Mouse (Mus musculus) CH12F3 (cell line): ENCODE measurements around the gene Eepd1.

Source experiments
- in situ Hi-C: fragments of 300-500 bp; cut with MboI; formaldehyde crosslinking; loops from 2 replicates; pipeline ENCODE4 v1.14.3; 2020; ENCODE audit warnings: low sequenced_read_pairs

Eepd1 gene

GRCm38 (mm10) chr9:25531627-25532026, 50.3 kb downstream of the Eepd1 start:
- in situ Hi-C loops: no loop called here

- in situ Hi-C loops: no loop called here
These were observed 50.8 kb downstream of the Eepd1 start for GRCm38 (mm10) chr9:25532105-25532504.

GRCm38 (mm10) chr9:25535487-25535886, 54.1 kb downstream of the Eepd1 start:
- in situ Hi-C loops: no loop called here

GRCm38 (mm10) chr9:25539461-25539860, 58.1 kb downstream of the Eepd1 start:
- in situ Hi-C loops: no loop called here

- in situ Hi-C loops: no loop called here
These were observed 60.0 kb downstream of the Eepd1 start for GRCm38 (mm10) chr9:25541355-25541754.

GRCm38 (mm10) chr9:25545212-25545611, 63.9 kb downstream of the Eepd1 start:
- in situ Hi-C loops: no loop called here

GRCm38 (mm10) chr9:25549130-25550060, 68.0 kb downstream of the Eepd1 start:
- in situ Hi-C loops: no loop called here

- in situ Hi-C loops: no loop called here
These were observed 68.8 kb downstream of the Eepd1 start for GRCm38 (mm10) chr9:25550196-25550595.

GRCm38 (mm10) chr9:25552532-25552931, 71.2 kb downstream of the Eepd1 start:
- in situ Hi-C loops: no loop called here

GRCm38 (mm10) chr9:25554246-25554803, 73.0 kb downstream of the Eepd1 start:
- in situ Hi-C loops: no loop called here

GRCm38 (mm10) chr9:25555261-25555660, 73.9 kb downstream of the Eepd1 start:
- in situ Hi-C loops: no loop called here

GRCm38 (mm10) chr9:25556008-25556407, 74.7 kb downstream of the Eepd1 start:
- in situ Hi-C loops: no loop called here

- in situ Hi-C loops: no loop called here
These were observed 76.0 kb downstream of the Eepd1 start for GRCm38 (mm10) chr9:25557378-25557777.

- in situ Hi-C loops: no loop called here
These were observed 77.5 kb downstream of the Eepd1 start for GRCm38 (mm10) chr9:25558834-25559233.

GRCm38 (mm10) chr9:25560016-25560758, 78.8 kb downstream of the Eepd1 start:
- in situ Hi-C loops: no loop called here

GRCm38 (mm10) chr9:25561143-25561542, 79.8 kb downstream of the Eepd1 start:
- in situ Hi-C loops: no loop called here

GRCm38 (mm10) chr9:25563806-25564205, 82.5 kb downstream of the Eepd1 start:
- in situ Hi-C loops: no loop called here

GRCm38 (mm10) chr9:25567071-25567470, 85.7 kb downstream of the Eepd1 start:
- in situ Hi-C loops: no loop called here

- in situ Hi-C loops: no loop called here
These were observed 87.4 kb downstream of the Eepd1 start for GRCm38 (mm10) chr9:25568783-25569182.

- in situ Hi-C loops: no loop called here
These were observed 88.7 kb downstream of the Eepd1 start for GRCm38 (mm10) chr9:25570011-25570410.

- in situ Hi-C loops: no loop called here
These were observed 89.1 kb downstream of the Eepd1 start for GRCm38 (mm10) chr9:25570436-25570835.

GRCm38 (mm10) chr9:25571381-25571780, 90.0 kb downstream of the Eepd1 start:
- in situ Hi-C loops: no loop called here
